Mouse (Mus musculus): ENCODE results near the gene Rcan3.

GRCm38 (mm10) chr4:135429383-135429782, 4.3 kb downstream of the Rcan3 start:
- TF ChIP-seq CTCF (IDR thresholded peaks at IDR 0.05; ENCODE audit: control insufficient read depth, insufficient read depth, insufficient read length) = no peak
- no peak for TF ChIP-seq MAX (IDR thresholded peaks at IDR 0.05)
- TF ChIP-seq MYOG (IDR thresholded peaks at IDR 0.05; ENCODE audit: control insufficient read depth, extremely low read depth, insufficient read length) = no peak

Measured in C2C12 (cell line).